Mouse (Mus musculus) testis, adult 2 months (tissue): ENCODE data around the gene Dusp8. TPM values are rescaled to one million over a fixed set of nuclear protein-coding genes. Genes with fewer than 3 reads are reported as not detected.

Experiments used
- H3K27ac ChIP-seq: fragments of 200-500 bp; 2 replicates; pipeline ENCODE4 v1.5.1; 2012; ENCODE audit warnings: low read depth, low read length; ENCODE audit not compliant: control insufficient read depth, insufficient read depth
- H3K27me3 ChIP-seq: fragments of 200-500 bp; 2 replicates; pipeline ENCODE4 v1.6.1; 2012; ENCODE audit warnings: mild to moderate bottlenecking, low read length, moderate library complexity; ENCODE audit not compliant: control insufficient read depth, insufficient read depth
- H3K36me3 ChIP-seq: fragments of 200-500 bp; 2 replicates; pipeline ENCODE4 v1.6.1; 2012; ENCODE audit warnings: mild to moderate bottlenecking, low read length; ENCODE audit not compliant: control insufficient read depth, insufficient read depth
- H3K4me1 ChIP-seq: fragments of 200-500 bp; 2 replicates; pipeline ENCODE4 v1.6.1; 2012; ENCODE audit warnings: low read length; ENCODE audit not compliant: control insufficient read depth, insufficient read depth
- H3K4me3 ChIP-seq: fragments of 200-500 bp; 2 replicates; pipeline ENCODE4 v1.5.1; 2012; ENCODE audit warnings: low read depth, mild to moderate bottlenecking, low read length, moderate library complexity, mixed read lengths; ENCODE audit not compliant: control insufficient read depth
- CTCF ChIP-seq: fragments of 200-500 bp; IDR thresholded peaks from 2 replicates; pipeline ENCODE4 v1.5.1; 2012; ENCODE audit warnings: low read depth, mild to moderate bottlenecking, inconsistent platforms, low read length, moderate library complexity; ENCODE audit not compliant: control insufficient read depth, insufficient read depth, insufficient replicate concordance
- POLR2A ChIP-seq: fragments of 200-500 bp; IDR thresholded peaks from 2 replicates; pipeline ENCODE4 v1.6.1; 2012; ENCODE audit warnings: low read depth, mild to moderate bottlenecking, inconsistent platforms, low read length, moderate library complexity; ENCODE audit not compliant: control insufficient read depth
- polyA plus RNA-seq: library from polyadenylated mRNA; depleted of rRNA; stranded (reverse); fragments of >200 nt; gene quantifications from 2 replicates; pipeline ENCODE4 v1.2.3, GENCODE M21; 2012; rRNA removed

Gene Dusp8
- polyA plus RNA-seq, 1 experiment: 0.48 TPM

- TF ChIP-seq POLR2A (no peak), CTCF (no peak)
- no peaks in the 10 kb centered on the region for H3K4me1 ChIP-seq
- H3K36me3 ChIP-seq: no peaks in the 10 kb centered on the region
- no peaks in the 10 kb centered on the region for H3K27me3 ChIP-seq
- no peak overlapping the region for H3K4me3 ChIP-seq
- H3K27ac ChIP-seq: no peak overlapping the region
Observed at GRCm38 (mm10) chr7:142045344-142045743, 50.3 kb downstream of the Dusp8 start.

GRCm38 (mm10) chr7:142040756-142041155, 54.9 kb downstream of the Dusp8 start:
- no peaks in the 10 kb centered on the region for H3K27me3 ChIP-seq
- no peak overlapping the region for H3K4me3 ChIP-seq
- no peak overlapping the region for H3K27ac ChIP-seq
- no peaks in the 10 kb centered on the region for H3K4me1 ChIP-seq
- no peaks in the 10 kb centered on the region for H3K36me3 ChIP-seq
- TF ChIP-seq CTCF: no peak
- no peak for TF ChIP-seq POLR2A

GRCm38 (mm10) chr7:142037553-142038170, 58.0 kb downstream of the Dusp8 start:
- Histone ChIP-seq H3K4me1 (no peaks in the 10 kb centered on the region), H3K36me3 (no peaks in the 10 kb centered on the region), H3K27me3 (no peaks in the 10 kb centered on the region), H3K27ac (no peak overlapping the region), H3K4me3 (no peak overlapping the region)
- TF ChIP-seq POLR2A: no peak
- peak; percentile 56; the same call in 1 of the 2 replicates for TF ChIP-seq CTCF

GRCm38 (mm10) chr7:142035048-142035811, 60.4 kb downstream of the Dusp8 start:
- no peak overlapping the region for H3K27ac ChIP-seq
- TF ChIP-seq POLR2A (no peak), CTCF (no peak)
- H3K4me3 ChIP-seq: no peak overlapping the region
- H3K27me3 ChIP-seq: no peaks in the 10 kb centered on the region
- no peaks in the 10 kb centered on the region for H3K4me1 ChIP-seq
- no peaks in the 10 kb centered on the region for H3K36me3 ChIP-seq

GRCm38 (mm10) chr7:142034198-142034597, 61.4 kb downstream of the Dusp8 start:
- no peaks in the 10 kb centered on the region for H3K4me1 ChIP-seq
- no peak overlapping the region for H3K27ac ChIP-seq
- no peaks in the 10 kb centered on the region for H3K27me3 ChIP-seq
- peak overlapping the region; percentile 9 for H3K4me3 ChIP-seq
- TF ChIP-seq POLR2A (no peak), CTCF (no peak)
- H3K36me3 ChIP-seq: no peaks in the 10 kb centered on the region

GRCm38 (mm10) chr7:142030073-142030472, 65.6 kb downstream of the Dusp8 start:
- Histone ChIP-seq H3K4me1 (no peaks in the 10 kb centered on the region), H3K27ac (no peak overlapping the region), H3K27me3 (no peaks in the 10 kb centered on the region), H3K4me3 (no peak overlapping the region), H3K36me3 (no peaks in the 10 kb centered on the region)
- no peak for TF ChIP-seq POLR2A
- no peak for TF ChIP-seq CTCF

Other genes starting within 250 kb of the Dusp8 start
- 232 TPM in 2 replicates for gene Tollip, start 177.3 kb downstream of the Dusp8 start, polyA plus RNA-seq
- 99.9 and 110 TPM in 2 replicates for gene Brsk2, start 146.1 kb downstream of the Dusp8 start, polyA plus RNA-seq
- gene Mob2, start 34.8 kb downstream of the Dusp8 start, polyA plus RNA-seq: 19.4 and 21.3 TPM in 2 replicates
- gene Gm45618, start 24.9 kb upstream of the Dusp8 start, polyA plus RNA-seq: not detected in 2 replicates
- gene Gm39115, start 40.2 kb upstream of the Dusp8 start, polyA plus RNA-seq: not detected in 2 replicates
- gene Gm45337, start 48.8 kb upstream of the Dusp8 start, polyA plus RNA-seq: not detected in 2 replicates
- gene Gm29735, start 61.3 kb upstream of the Dusp8 start, polyA plus RNA-seq: not detected in 2 replicates
- not detected in 2 replicates for gene Gm4553, start 69.9 kb upstream of the Dusp8 start, polyA plus RNA-seq
- not detected in 2 replicates for gene Krtap5-2, start 80.2 kb upstream of the Dusp8 start, polyA plus RNA-seq
- gene Gm10153, start 94.5 kb upstream of the Dusp8 start, polyA plus RNA-seq: not detected in 2 replicates
- gene Krtap5-3, start 105.5 kb upstream of the Dusp8 start, polyA plus RNA-seq: not detected in 2 replicates
- not detected in 2 replicates for gene Gm7579, start 116.0 kb upstream of the Dusp8 start, polyA plus RNA-seq
- gene Krtap5-5, start 134.1 kb upstream of the Dusp8 start, polyA plus RNA-seq: 0.08 and 0.17 TPM in 2 replicates
- gene Gm40460, start 145.2 kb upstream of the Dusp8 start, polyA plus RNA-seq: not detected in 2 replicates
- not detected in 2 replicates for gene Gm2431, start 162.5 kb upstream of the Dusp8 start, polyA plus RNA-seq
- not detected in 2 replicates for gene Gm4559, start 178.5 kb upstream of the Dusp8 start, polyA plus RNA-seq
- gene Krtap5-1, start 201.3 kb upstream of the Dusp8 start, polyA plus RNA-seq: not detected in 2 replicates
- gene Krtap5-4, start 207.7 kb upstream of the Dusp8 start, polyA plus RNA-seq: not detected in 2 replicates